Mouse (Mus musculus) embryonic facial prominence, embryonic 13.5 days (tissue): ENCODE measurements at regions not wholly inside any gene's neighbourhood (a gene's known extent, or its start where the extent isn't known, plus 50 kb on each side); places are given as distances from the start of the nearest gene placed in this dataset.
"Not testable (repeated sequence)": the region's sequence is repeated elsewhere in the genome, so short reads cannot be mapped to it uniquely, and the experiment has no call there.

Source experiments
- ATAC-seq: fragments of 200-750 bp; cut with Nextera tagmentation; 2 replicates; pipeline ENCODE4 v1.8.0; 2017; ENCODE audit warnings: low read depth; ENCODE audit not compliant: insufficient number of reproducible peaks, insufficient read depth, low FRiP score, low TSS enrichment
- H3K27ac ChIP-seq: fragments of 300-500 bp; sonication (generic); 2 replicates; pipeline ENCODE4 v1.5.1; 2015; ENCODE audit warnings: moderate library complexity, mild to moderate bottlenecking, inconsistent platforms
- H3K27me3 ChIP-seq: fragments of 300-500 bp; sonication (generic); 2 replicates; pipeline ENCODE4 v1.6.1; 2015; ENCODE audit warnings: mild to moderate bottlenecking, inconsistent platforms
- H3K36me3 ChIP-seq: fragments of 300-500 bp; sonication (generic); 2 replicates; pipeline ENCODE4 v1.6.1; 2015; ENCODE audit warnings: mild to moderate bottlenecking, inconsistent platforms
- H3K4me1 ChIP-seq: fragments of 300-500 bp; sonication (generic); 2 replicates; pipeline ENCODE4 v1.6.1; 2015; ENCODE audit warnings: inconsistent platforms
- H3K4me2 ChIP-seq: fragments of 300-500 bp; sonication (generic); 2 replicates; pipeline ENCODE4 v1.6.1; 2015; ENCODE audit warnings: moderate library complexity, mild to moderate bottlenecking, inconsistent platforms
- H3K4me3 ChIP-seq: fragments of 300-500 bp; sonication (generic); 2 replicates; pipeline ENCODE4 v1.5.1; 2015; ENCODE audit warnings: mild to moderate bottlenecking, inconsistent platforms
- H3K9ac ChIP-seq: fragments of 300-500 bp; sonication (generic); 2 replicates; pipeline ENCODE4 v1.6.1; 2015; ENCODE audit warnings: mild to moderate bottlenecking, inconsistent platforms
- H3K9me3 ChIP-seq: fragments of 300-500 bp; sonication (generic); 2 replicates; pipeline ENCODE4 v1.6.1; 2016; ENCODE audit warnings: inconsistent platforms
- WGBS: fragments of 180-500 bp; shearing (Covaris S2); methylation state at CpG from one replicate; pipeline ENCODE4 v1.1.7; 2015; ENCODE audit warnings: mixed read lengths; 5-methylcytosine and 5-hydroxymethylcytosine counted together

- not testable (repeated sequence) for H3K4me1 ChIP-seq, ATAC-seq
- 89% methylated on average over 1 of the region's 1 CpGs for WGBS
These were observed 297.9 kb downstream of the Lrrc3b start for GRCm38 (mm10) chr14:15140871-15141270.

DNA sequence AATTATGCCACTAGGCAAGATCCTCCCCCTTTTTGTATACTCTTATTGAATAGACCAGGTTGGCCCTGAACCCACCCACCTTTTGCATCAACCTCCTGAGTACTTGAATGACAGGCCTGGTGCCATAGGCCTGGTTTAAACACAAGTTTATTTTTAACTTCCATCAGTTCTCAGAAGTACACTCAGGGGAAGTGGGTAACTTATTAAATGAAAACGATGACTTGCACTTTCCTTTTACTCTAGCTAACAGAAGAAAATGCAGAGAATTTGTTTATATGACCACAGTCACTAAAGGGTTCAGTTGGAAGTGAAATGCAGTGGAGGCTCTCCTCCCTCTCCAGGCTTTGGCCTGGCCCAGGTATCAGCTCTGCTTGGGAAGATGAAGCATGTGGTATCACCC is 295.9 kb downstream of the Lrrc3b start:
- Histone ChIP-seq H3K27me3 (no peaks in the 10 kb centered on the region), H3K4me2 (no peak overlapping the region), H3K9ac (no peak overlapping the region), H3K4me3 (no peak overlapping the region), H3K27ac (no peak overlapping the region), H3K9me3 (peaks cover 3% of the 10 kb centered on the region; the same call in 1 of the 2 replicates), H3K36me3 (no peaks in the 10 kb centered on the region), H3K4me1 (no peaks in the 10 kb centered on the region)
- ATAC-seq: no peak
- WGBS: 93% methylated on average over 1 of the region's 1 CpGs

More at GRCm38 (mm10) chr14:15140871-15141270, 297.9 kb downstream of the Lrrc3b start:
- H3K9ac ChIP-seq, H3K27me3 ChIP-seq, H3K4me2 ChIP-seq, H3K4me3 ChIP-seq, H3K9me3 ChIP-seq, H3K36me3 ChIP-seq, H3K27ac ChIP-seq: not testable (repeated sequence)

DNA sequence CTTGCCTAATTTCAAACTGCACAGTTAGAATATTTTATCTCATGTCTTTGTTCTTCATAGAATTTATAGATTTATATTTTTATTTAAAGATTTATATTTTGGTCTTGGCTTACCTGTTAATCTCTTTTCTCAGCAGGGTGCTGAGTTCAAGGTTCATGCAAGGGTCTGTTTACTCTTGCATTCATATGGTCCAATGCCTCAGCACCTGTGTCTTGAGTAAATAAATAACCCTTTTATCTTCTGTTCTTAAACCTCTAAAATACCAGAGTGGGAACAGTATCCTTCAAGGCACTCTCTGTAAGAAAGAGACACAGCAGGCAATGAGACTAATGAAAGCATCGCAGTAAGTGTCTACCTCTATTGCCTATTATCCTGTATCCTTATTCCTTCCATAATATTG is 290.3 kb downstream of the Lrrc3b start:
- ATAC-seq: no peak
- Histone ChIP-seq H3K4me2 (no peak overlapping the region), H3K9ac (no peak overlapping the region), H3K36me3 (no peaks in the 10 kb centered on the region), H3K4me1 (no peaks in the 10 kb centered on the region), H3K27ac (no peak overlapping the region), H3K27me3 (no peaks in the 10 kb centered on the region), H3K9me3 (no peaks in the 10 kb centered on the region), H3K4me3 (no peak overlapping the region)
- 92% methylated on average over 1 of the region's 1 CpGs for WGBS
